Mouse (Mus musculus): ENCODE results near the gene Igf1r.
"Not testable (repeated sequence)": the region's sequence is repeated elsewhere in the genome, so short reads cannot be mapped to it uniquely, and the experiment has no call there.

Igf1r gene

GRCm38 (mm10) chr7:68275838-68276731 lies 323.5 kb downstream of the Igf1r start:
- peak; percentile 80 for DNase-seq

DNA sequence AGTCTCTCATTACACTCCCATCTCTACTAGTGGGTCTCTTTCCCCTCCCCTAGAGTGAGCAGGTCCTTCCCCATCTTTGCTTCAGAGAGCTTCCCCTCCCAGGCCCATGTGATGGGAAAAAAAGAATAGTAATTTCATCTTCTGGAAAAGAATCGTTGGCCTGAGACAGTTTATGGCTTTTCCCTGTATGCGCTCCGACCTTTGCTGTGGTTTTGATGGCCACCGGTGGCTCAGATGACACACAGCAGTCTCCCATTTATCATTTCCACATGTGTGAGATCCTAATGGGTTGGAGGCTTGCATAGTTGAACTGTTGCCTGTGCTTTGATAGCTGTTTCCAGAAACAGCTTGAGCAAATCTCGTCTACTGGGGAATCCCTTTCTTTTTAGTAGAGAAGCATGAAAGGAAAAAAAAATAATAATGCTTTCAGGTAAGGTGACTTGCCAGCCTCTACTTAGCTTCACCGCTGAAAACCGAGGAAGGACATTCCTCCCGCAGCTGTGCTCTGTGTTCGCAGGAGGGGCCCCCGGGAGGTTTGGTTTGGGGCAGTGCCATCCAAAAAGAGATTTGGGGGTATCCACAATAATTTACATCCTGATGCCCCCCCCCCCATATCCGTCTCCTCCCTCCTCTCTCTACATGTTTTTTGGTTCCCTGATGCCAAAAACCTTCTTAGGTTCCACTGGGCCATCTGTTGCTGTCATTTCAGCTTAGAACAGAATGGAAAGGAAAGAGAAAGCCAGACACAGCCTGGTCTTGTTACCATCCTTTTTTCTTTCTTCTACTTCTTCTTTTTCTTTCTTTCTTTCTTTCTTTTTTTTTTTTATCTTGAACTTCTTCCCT lies 324.6 kb downstream of the Igf1r start:
- DNase-seq = peak; percentile 59

DNA sequence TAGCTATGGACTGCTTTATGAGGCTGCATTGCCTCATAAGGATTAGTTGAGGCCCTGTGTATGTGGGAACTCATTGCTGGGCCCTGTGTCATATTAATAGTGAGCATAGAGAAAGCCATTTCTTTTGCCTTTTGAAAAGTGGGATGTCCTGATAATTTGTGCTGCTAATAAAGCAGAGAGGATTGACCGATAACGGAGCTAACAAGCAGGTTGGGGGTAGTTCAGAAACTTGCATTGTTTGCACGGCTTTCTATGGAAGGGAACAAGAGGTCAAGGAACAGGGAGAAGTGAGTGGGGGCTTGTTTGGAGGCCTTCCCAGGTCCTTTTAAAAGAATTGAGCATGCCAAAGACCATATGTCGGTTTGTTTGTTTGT lies 325.3 kb downstream of the Igf1r start:
- no peak for DNase-seq

DNA sequence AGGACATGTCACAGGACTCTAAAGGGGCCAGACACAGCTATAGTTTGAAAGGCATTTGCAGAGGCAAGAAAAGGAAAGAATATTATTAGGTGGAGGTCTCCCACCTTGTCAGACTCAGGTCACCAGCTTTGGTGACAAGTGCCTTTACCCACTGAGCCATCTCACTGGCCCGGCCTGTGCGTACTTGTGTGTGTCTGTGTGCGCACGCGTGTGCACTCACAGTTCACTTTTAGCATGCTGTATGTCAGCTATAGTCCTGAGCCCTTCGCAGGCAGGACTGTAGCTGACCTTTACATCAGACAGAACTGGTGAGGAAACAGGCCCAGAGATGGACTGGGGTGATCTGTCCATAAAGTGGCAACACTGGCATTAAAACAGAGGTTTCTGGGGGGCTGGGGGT lies 325.8 kb downstream of the Igf1r start:
- peak; percentile 40 for DNase-seq

- DNase-seq = peak; percentile 75
Measured at GRCm38 (mm10) chr7:68278908-68279307, 326.3 kb downstream of the Igf1r start.

- no peak for DNase-seq
Measured at GRCm38 (mm10) chr7:68279481-68279880, 326.9 kb downstream of the Igf1r start.

DNA sequence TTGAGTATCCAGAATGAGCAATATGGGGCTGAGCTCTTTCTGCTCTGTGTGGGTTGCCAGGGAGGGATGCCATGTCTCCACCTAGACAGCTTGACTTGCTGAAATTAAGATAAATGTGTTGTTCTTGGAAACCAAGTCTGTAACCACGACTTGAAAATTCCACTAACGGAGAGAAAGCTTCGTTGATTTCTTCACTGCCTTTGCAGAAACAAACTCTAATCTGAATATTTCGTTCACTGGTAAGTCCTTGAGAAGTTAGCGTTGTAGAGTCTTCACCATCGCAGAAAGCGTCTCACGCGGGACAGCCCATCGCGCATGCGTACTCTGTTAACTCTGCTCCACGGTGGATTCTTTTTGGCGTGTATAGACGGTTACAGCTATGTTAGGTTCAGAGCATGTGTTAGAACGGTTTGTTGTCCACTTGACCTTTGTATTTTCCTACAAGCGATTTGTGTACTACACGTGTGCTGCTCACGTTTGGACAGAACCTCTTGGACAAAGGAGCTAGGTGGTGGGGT lies 327.8 kb downstream of the Igf1r start:
- DNase-seq = peak; percentile 74

GRCm38 (mm10) chr7:68281341-68281740 lies 328.7 kb downstream of the Igf1r start:
- DNase-seq = peak; percentile 46

DNA sequence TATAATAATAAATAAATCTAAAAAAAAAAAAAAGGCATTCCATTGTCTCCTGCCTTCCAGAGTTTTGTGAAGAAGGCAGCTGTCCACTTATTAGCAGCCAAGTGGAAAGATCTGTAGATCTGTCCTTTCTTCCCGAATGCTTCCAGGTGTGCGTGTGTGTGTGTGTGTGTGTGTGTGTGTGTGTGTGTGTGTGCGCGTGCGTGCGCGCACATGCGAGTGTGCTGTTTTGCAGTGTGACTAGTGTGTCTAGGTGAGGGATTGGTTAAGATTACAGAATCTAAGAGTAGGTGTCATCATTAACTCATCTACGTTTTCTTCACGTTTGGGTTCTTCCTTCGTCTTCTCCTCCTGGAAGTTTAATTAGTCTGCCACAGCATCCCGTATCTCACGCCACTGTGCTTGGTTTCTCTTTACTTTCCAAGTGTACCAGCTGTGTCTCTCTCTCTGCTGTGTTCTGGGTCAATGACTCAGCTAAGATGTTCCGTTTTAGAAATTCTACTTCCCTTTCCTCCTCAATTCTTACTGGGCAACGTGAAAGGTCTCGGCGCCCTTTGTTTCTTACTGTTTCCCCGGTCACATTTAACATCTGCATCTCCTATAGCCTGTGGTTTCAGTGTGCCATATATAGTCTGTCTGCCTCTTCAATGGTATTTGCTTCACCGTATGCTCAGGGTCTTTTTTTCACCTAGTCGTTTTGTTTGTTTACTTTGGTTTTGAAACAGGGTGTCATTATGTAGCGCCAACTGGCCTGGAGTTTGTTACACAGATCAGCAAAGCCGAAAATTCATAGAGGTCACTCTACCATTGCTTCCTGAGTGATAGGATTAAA lies 329.9 kb downstream of the Igf1r start:
- DNase-seq = peak; percentile 47

GRCm38 (mm10) chr7:68283133-68283520 lies 330.5 kb downstream of the Igf1r start:
- not testable (repeated sequence) for DNase-seq
